Mouse (Mus musculus) liver, adult 2 months (tissue): ENCODE data around the gene 1700001K19Rik. TPM values are rescaled to one million over a fixed set of nuclear protein-coding genes. Genes with fewer than 3 reads are reported as not detected.

Experiments
- DNase-seq: peaks from one replicate; pipeline ENCODE4 v3.0.0-alpha.2; 2011; ENCODE audit warnings: low read depth, low spot score; ENCODE audit errors: extremely low read depth
- H3K27ac ChIP-seq: fragments of 200-500 bp; replicated peaks from 2 replicates; pipeline ENCODE4 v1.5.1; 2012; ENCODE audit warnings: low read depth, mild to moderate bottlenecking, control low read depth, inconsistent platforms, low read length; ENCODE audit not compliant: insufficient read depth
- H3K27me3 ChIP-seq: fragments of 200-500 bp; 2 replicates; pipeline ENCODE4 v1.6.1; 2012; ENCODE audit warnings: mild to moderate bottlenecking, moderate library complexity, low read length, inconsistent platforms; ENCODE audit not compliant: control insufficient read depth, insufficient read depth
- H3K36me3 ChIP-seq: fragments of 200-500 bp; 2 replicates; pipeline ENCODE4 v1.6.1; 2012; ENCODE audit warnings: low read length, inconsistent platforms; ENCODE audit not compliant: control insufficient read depth, insufficient read depth
- H3K4me1 ChIP-seq: fragments of 200-500 bp; 2 replicates; pipeline ENCODE4 v1.6.1; 2011; ENCODE audit warnings: low read length; ENCODE audit not compliant: control insufficient read depth, insufficient read depth
- H3K4me3 ChIP-seq: fragments of 200-500 bp; 2 replicates; pipeline ENCODE4 v1.5.1; 2011; ENCODE audit warnings: low read depth, mild to moderate bottlenecking, control low read depth, low read length, moderate library complexity; ENCODE audit not compliant: insufficient read depth
- H3K79me2 ChIP-seq: fragments of 200-500 bp; 2 replicates; pipeline ENCODE4 v1.6.1; 2012; ENCODE audit warnings: inconsistent platforms, mild to moderate bottlenecking, low read length, moderate library complexity; ENCODE audit not compliant: control insufficient read depth, insufficient read depth
- H3K9ac ChIP-seq: fragments of 200-500 bp; 2 replicates; pipeline ENCODE4 v1.6.1; 2012; ENCODE audit warnings: low read depth, mild to moderate bottlenecking, control low read depth, inconsistent platforms, low read length
- CTCF ChIP-seq: fragments of 200-500 bp; IDR thresholded peaks from 2 replicates; pipeline ENCODE4 v1.5.1; 2011; ENCODE audit warnings: low read depth, low read length, control low read depth
- POLR2A ChIP-seq: fragments of 200-500 bp; IDR thresholded peaks from 2 replicates; pipeline ENCODE4 v1.6.1; 2011; ENCODE audit warnings: low read length, control low read depth; ENCODE audit not compliant: insufficient read depth; ENCODE audit errors: extremely low read depth
- WGBS: fragments of 180-500 bp; shearing (Covaris S2); methylation state at CpG from one replicate; pipeline ENCODE4 v1.1.7; 2018; 5-methylcytosine and 5-hydroxymethylcytosine counted together
- polyA plus RNA-seq: library from polyadenylated mRNA; depleted of rRNA; stranded (reverse); fragments of >200 nt; gene quantifications from 2 replicates; pipeline ENCODE4 v1.2.3, GENCODE M21; 2012
- total RNA-seq: library from RNA; depleted of rRNA; stranded (reverse); fragments of >200 nt; gene quantifications from 2 replicates; pipeline ENCODE4 v1.2.3, GENCODE M21; 2014

The 1700001K19Rik gene
- total and polyA plus RNA-seq, 2 experiments, result not detected

- no peaks in the 10 kb centered on the region for H3K27me3 ChIP-seq
- no peak for DNase-seq
- no peak overlapping the region for H3K27ac ChIP-seq
- H3K79me2 ChIP-seq, result no peaks in the 10 kb centered on the region
- H3K36me3 ChIP-seq, result no peaks in the 10 kb centered on the region
- no peak overlapping the region for H3K9ac ChIP-seq
- TF ChIP-seq POLR2A (no peak), CTCF (peak; percentile 26; the same call in 1 of the 2 replicates)
- no peak overlapping the region for H3K4me3 ChIP-seq
- WGBS, result 62% methylated on average over 5 of the region's 5 CpGs
- H3K4me1 ChIP-seq, result no peaks in the 10 kb centered on the region
Observed at GRCm38 (mm10) chr12:110674243-110674642, 8.2 kb downstream of the 1700001K19Rik start.

- Histone ChIP-seq H3K4me3 (no peak overlapping the region), H3K9ac (no peak overlapping the region), H3K27me3 (no peaks in the 10 kb centered on the region), H3K4me1 (no peaks in the 10 kb centered on the region), H3K79me2 (no peaks in the 10 kb centered on the region), H3K27ac (no peak overlapping the region), H3K36me3 (peaks cover 19% of the 10 kb centered on the region; the same call in 1 of the 2 replicates)
- WGBS, result 60% methylated on average over 13 of the region's 13 CpGs
- TF ChIP-seq POLR2A (no peak), CTCF (peak; percentile 59)
- peak; percentile 70 for DNase-seq
Observed at GRCm38 (mm10) chr12:110667466-110668077, 14.8 kb downstream of the 1700001K19Rik start.

- Histone ChIP-seq H3K36me3 (peaks cover 50% of the 10 kb centered on the region), H3K79me2 (no peaks in the 10 kb centered on the region), H3K4me1 (no peaks in the 10 kb centered on the region), H3K27me3 (no peaks in the 10 kb centered on the region), H3K27ac (no peak overlapping the region), H3K9ac (no peak overlapping the region), H3K4me3 (no peak overlapping the region)
- DNase-seq, result no peak
- TF ChIP-seq POLR2A, result no peak
- no peak for TF ChIP-seq CTCF
- WGBS, result 98% methylated on average over 14 of the region's 14 CpGs
Observed at GRCm38 (mm10) chr12:110661746-110662145, 20.7 kb downstream of the 1700001K19Rik start.

GRCm38 (mm10) chr12:110651464-110651863, 31.0 kb downstream of the 1700001K19Rik start:
- WGBS, result 97% methylated on average over 17 of the region's 17 CpGs
- no peak for DNase-seq
- no peak for TF ChIP-seq CTCF
- no peak overlapping the region for H3K4me3 ChIP-seq
- no peak overlapping the region for H3K27ac ChIP-seq
- H3K9ac ChIP-seq, result no peak overlapping the region
- no peaks in the 10 kb centered on the region for H3K79me2 ChIP-seq
- no peaks in the 10 kb centered on the region for H3K4me1 ChIP-seq
- H3K36me3 ChIP-seq, result peaks cover 73% of the 10 kb centered on the region
- H3K27me3 ChIP-seq, result no peaks in the 10 kb centered on the region

- no peak overlapping the region for H3K9ac ChIP-seq
- no peaks in the 10 kb centered on the region for H3K27me3 ChIP-seq
- no peak for DNase-seq
- WGBS, result 80% methylated on average over 8 of the region's 8 CpGs
- H3K4me1 ChIP-seq, result no peaks in the 10 kb centered on the region
- no peak overlapping the region for H3K27ac ChIP-seq
- no peak for TF ChIP-seq POLR2A
- no peak for TF ChIP-seq CTCF
- H3K4me3 ChIP-seq, result no peak overlapping the region
- H3K36me3 ChIP-seq, result peaks cover 70% of the 10 kb centered on the region
- H3K79me2 ChIP-seq, result no peaks in the 10 kb centered on the region
Observed at GRCm38 (mm10) chr12:110650241-110650641, 32.2 kb downstream of the 1700001K19Rik start.

- Histone ChIP-seq H3K9ac (no peak overlapping the region), H3K4me1 (no peaks in the 10 kb centered on the region), H3K27ac (no peak overlapping the region), H3K36me3 (peaks cover 54% of the 10 kb centered on the region), H3K79me2 (no peaks in the 10 kb centered on the region), H3K4me3 (no peak overlapping the region), H3K27me3 (no peaks in the 10 kb centered on the region)
- DNase-seq, result no peak
- TF ChIP-seq CTCF (no peak), POLR2A (no peak)
- 95% methylated on average over 13 of the region's 13 CpGs for WGBS
Observed at GRCm38 (mm10) chr12:110637507-110638114, 44.8 kb downstream of the 1700001K19Rik start.
